Mouse (Mus musculus) ES-E14 (cell line): ENCODE results near the gene Grm5. TPM values are rescaled to one million over a fixed set of nuclear protein-coding genes. Genes with fewer than 3 reads are reported as not detected.

ENCODE experiments used
- DNase-seq: peaks from one replicate; pipeline ENCODE4 v3.0.0-alpha.2; 2013; ENCODE audit warnings: low read depth, low spot score
- H3K27ac ChIP-seq: 2 replicates; pipeline ENCODE4 v1.5.1; 2012; ENCODE audit warnings: low read depth, mild to moderate bottlenecking, low read length, moderate library complexity, mixed read lengths; ENCODE audit not compliant: poor library complexity, insufficient read depth, severe bottlenecking
- H3K36me3 ChIP-seq: 2 replicates; pipeline ENCODE4 v1.6.1; 2012; ENCODE audit warnings: mild to moderate bottlenecking, low read length, moderate library complexity, mixed read lengths; ENCODE audit not compliant: control insufficient read depth, poor library complexity, insufficient read depth, severe bottlenecking
- H3K4me1 ChIP-seq, 2 experiments: fragments of 150-350 bp in 1 of 2; sonication (generic) in 1 of 2; 2 replicates each; pipeline ENCODE4 v1.6.1; 2012; ENCODE audit warnings: low read length in 2 of 2, mild to moderate bottlenecking in 1 of 2, mixed read lengths in 1 of 2; ENCODE audit not compliant: control insufficient read depth in 2 of 2, insufficient read depth in 2 of 2, poor library complexity in 1 of 2
- H3K4me3 ChIP-seq, 2 experiments: fragments of 150-350 bp in 1 of 2; sonication (generic) in 1 of 2; 2 replicates each; pipeline ENCODE4 v1.5.1; 2012; ENCODE audit warnings: low read length in 2 of 2, low read depth in 1 of 2, mild to moderate bottlenecking in 1 of 2, mixed read lengths in 1 of 2; ENCODE audit not compliant: insufficient read depth in 1 of 2, poor library complexity in 1 of 2, severe bottlenecking in 1 of 2
- H3K9ac ChIP-seq: 2 replicates; pipeline ENCODE4 v1.6.1; 2012; ENCODE audit warnings: low read depth, mild to moderate bottlenecking, low read length, mixed read lengths; ENCODE audit not compliant: poor library complexity, insufficient read depth, severe bottlenecking
- H3K9me3 ChIP-seq: fragments of 150-350 bp; sonication (generic); 2 replicates; pipeline ENCODE4 v1.6.1; 2012; ENCODE audit warnings: low read depth, mild to moderate bottlenecking, low read length; ENCODE audit not compliant: control insufficient read depth, insufficient read depth
- CHD2 ChIP-seq: IDR thresholded peaks from 2 replicates; pipeline ENCODE4 v1.6.1; 2014; ENCODE audit warnings: mild to moderate bottlenecking, low read depth, low read length, inconsistent platforms
- HCFC1 ChIP-seq: IDR thresholded peaks from 2 replicates; pipeline ENCODE4 v1.6.1; 2012; ENCODE audit warnings: low read length, inconsistent platforms, borderline replicate concordance; ENCODE audit not compliant: insufficient read depth
- MAFK ChIP-seq: IDR thresholded peaks from 2 replicates; pipeline ENCODE4 v1.6.1; 2014; ENCODE audit warnings: mild to moderate bottlenecking, low read depth, low read length, inconsistent platforms; ENCODE audit not compliant: insufficient read depth
- ZC3H11A ChIP-seq: IDR thresholded peaks from 2 replicates; pipeline ENCODE4 v1.6.1; 2012; ENCODE audit warnings: low read depth, mild to moderate bottlenecking, inconsistent platforms, low read length, borderline replicate concordance
- ZNF384 ChIP-seq: IDR thresholded peaks from 2 replicates; pipeline ENCODE4 v1.6.1; 2012; ENCODE audit warnings: low read depth, low read length, inconsistent platforms
- in situ Hi-C, 2 experiments: fragments of 600-800 bp; cut with MboI; formaldehyde crosslinking; loops; one replicate each; pipeline ENCODE4 v1.15.1; 2025; ENCODE audit warnings: low sequenced_read_pairs in 2 of 2, inconsistent platforms in 1 of 2; ENCODE audit not compliant: unreplicated experiment in 2 of 2
- total RNA-seq: library from RNA; depleted of rRNA; stranded (reverse); fragments of 300-350 nt; gene quantifications from 2 replicates; pipeline ENCODE4 v1.2.3, GENCODE M21; 2012

Gene Grm5
- total RNA-seq, 1 experiment = 0.09 TPM

DNA sequence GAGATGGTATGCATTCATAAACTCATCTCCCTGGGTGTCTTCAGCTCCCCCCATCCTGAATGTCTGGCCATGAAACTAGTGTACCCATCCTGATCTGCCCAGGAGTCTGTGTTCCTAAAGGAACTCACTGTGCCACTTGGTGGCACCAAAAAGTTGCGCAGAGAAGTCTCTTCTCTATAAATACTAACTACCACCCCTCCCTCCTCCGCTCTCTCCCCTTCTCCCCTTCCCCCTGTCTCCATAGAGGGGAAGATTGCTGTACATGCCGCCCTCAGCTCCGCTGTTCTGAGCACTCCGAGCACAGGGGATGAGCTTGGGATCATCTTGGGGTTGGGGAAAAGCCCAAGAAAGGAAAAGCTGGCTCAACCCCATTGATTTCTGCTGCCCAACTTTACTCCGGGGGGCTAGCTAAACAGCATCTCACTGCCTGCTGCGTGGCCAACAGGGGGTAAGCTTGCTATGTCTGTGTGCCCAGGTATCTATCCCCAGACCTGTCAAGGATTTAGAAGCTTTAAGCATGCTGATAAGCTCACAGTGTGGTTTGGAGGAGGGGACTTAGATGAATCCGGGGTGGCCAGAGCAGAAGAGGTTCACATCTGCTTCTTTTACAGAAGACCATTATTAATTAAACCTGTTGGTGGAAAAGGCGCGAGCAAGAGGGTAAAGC is 2.4 kb downstream of the Grm5 start:
- DNase-seq = no peak
- Histone ChIP-seq H3K9ac (no peak overlapping the region), H3K4me1 (no peaks in the 10 kb centered on the region), H3K4me3 (no peak overlapping the region), H3K27ac (no peak overlapping the region), H3K9me3 (no peaks in the 10 kb centered on the region), H3K36me3 (no peaks in the 10 kb centered on the region)
- in situ Hi-C loops = no loop called here
- TF ChIP-seq MAFK = no peak
- TF ChIP-seq ZC3H11A = no peak

- Histone ChIP-seq H3K4me3 (no peak overlapping the region), H3K9ac (no peak overlapping the region), H3K9me3 (no peaks in the 10 kb centered on the region), H3K36me3 (no peaks in the 10 kb centered on the region), H3K4me1 (no peaks in the 10 kb centered on the region), H3K27ac (no peak overlapping the region)
- TF ChIP-seq HCFC1 = no peak
- no peak for TF ChIP-seq CHD2
- no peak for TF ChIP-seq ZC3H11A
- peak; percentile 16 for DNase-seq
- in situ Hi-C loops = no loop called here
Measured at GRCm38 (mm10) chr7:87587976-87588375, 4.0 kb downstream of the Grm5 start.

- TF ChIP-seq ZNF384 = no peak
- TF ChIP-seq MAFK = no peak
- no peak for TF ChIP-seq HCFC1
- TF ChIP-seq CHD2 = no peak
- TF ChIP-seq ZC3H11A = no peak
- Histone ChIP-seq H3K9me3 (no peaks in the 10 kb centered on the region), H3K27ac (no peak overlapping the region), H3K9ac (no peak overlapping the region), H3K36me3 (no peaks in the 10 kb centered on the region), H3K4me1 (no peaks in the 10 kb centered on the region), H3K4me3 (no peak overlapping the region)
- in situ Hi-C loops = no loop called here
- no peak for DNase-seq
Measured at GRCm38 (mm10) chr7:87626251-87626650, 42.3 kb downstream of the Grm5 start.

GRCm38 (mm10) chr7:87635530-87635929 is 51.6 kb downstream of the Grm5 start:
- no peak for DNase-seq
- Histone ChIP-seq H3K9ac (no peak overlapping the region), H3K9me3 (no peaks in the 10 kb centered on the region), H3K36me3 (no peaks in the 10 kb centered on the region), H3K4me1 (no peaks in the 10 kb centered on the region), H3K27ac (no peak overlapping the region), H3K4me3 (no peak overlapping the region)
- in situ Hi-C loops = no loop called here
- TF ChIP-seq ZC3H11A (no peak), MAFK (no peak), HCFC1 (no peak), ZNF384 (no peak), CHD2 (no peak)

- Histone ChIP-seq H3K9ac (no peak overlapping the region), H3K4me1 (no peaks in the 10 kb centered on the region), H3K36me3 (no peaks in the 10 kb centered on the region), H3K9me3 (no peaks in the 10 kb centered on the region), H3K4me3 (no peak overlapping the region), H3K27ac (no peak overlapping the region)
- TF ChIP-seq CHD2 = no peak
- TF ChIP-seq MAFK = no peak
- TF ChIP-seq HCFC1 = no peak
- no peak for TF ChIP-seq ZNF384
- no peak for TF ChIP-seq ZC3H11A
- in situ Hi-C loops = no loop called here
- DNase-seq = no peak
Measured at GRCm38 (mm10) chr7:87650610-87651009, 66.6 kb downstream of the Grm5 start.
